Mouse (Mus musculus) intestine, embryonic 15.5 days (tissue): ENCODE results near the gene Arl4c. TPM values are rescaled to one million over a fixed set of nuclear protein-coding genes. Genes with fewer than 3 reads are reported as not detected.

Experiments
- ATAC-seq: fragments of 200-750 bp; cut with Nextera tagmentation; 2 replicates; pipeline ENCODE4 v1.8.0; 2017; ENCODE audit warnings: moderate TSS enrichment, moderate library complexity
- H3K27ac ChIP-seq: fragments of 300-500 bp; sonication (generic); 2 replicates; pipeline ENCODE4 v1.5.1; 2015; ENCODE audit warnings: mild to moderate bottlenecking, inconsistent platforms
- H3K27me3 ChIP-seq: fragments of 300-500 bp; sonication (generic); replicated peaks from 2 replicates; pipeline ENCODE4 v1.6.1; 2015; ENCODE audit warnings: inconsistent platforms
- H3K36me3 ChIP-seq: fragments of 300-500 bp; sonication (generic); 2 replicates; pipeline ENCODE4 v1.6.1; 2015; ENCODE audit warnings: inconsistent platforms
- H3K4me1 ChIP-seq: fragments of 300-500 bp; sonication (generic); replicated peaks from 2 replicates; pipeline ENCODE4 v1.6.1; 2015; ENCODE audit warnings: inconsistent platforms
- H3K4me2 ChIP-seq: fragments of 300-500 bp; sonication (generic); replicated peaks from 2 replicates; pipeline ENCODE4 v1.6.1; 2015; ENCODE audit warnings: mild to moderate bottlenecking, inconsistent platforms
- H3K4me3 ChIP-seq: fragments of 300-500 bp; sonication (generic); replicated peaks from 2 replicates; pipeline ENCODE4 v1.5.1; 2015; ENCODE audit warnings: inconsistent platforms
- H3K9ac ChIP-seq: fragments of 300-500 bp; sonication (generic); 2 replicates; pipeline ENCODE4 v1.6.1; 2015; ENCODE audit warnings: inconsistent platforms
- H3K9me3 ChIP-seq: fragments of 300-500 bp; sonication (generic); 2 replicates; pipeline ENCODE4 v1.6.1; 2016; ENCODE audit warnings: inconsistent platforms
- WGBS: fragments of 180-500 bp; shearing (Covaris S2); methylation state at CpG from one replicate; pipeline ENCODE4 v1.1.7; 2015; 5-methylcytosine and 5-hydroxymethylcytosine counted together
- polyA plus RNA-seq: library from polyadenylated mRNA; unstranded; fragments of >200 nt; fragmentation: Nextera tagmentation; extraction: Ambion mirVana; gene quantifications from 2 replicates; pipeline ENCODE4 v1.2.1, GENCODE M21; 2015

Arl4c gene
- polyA plus RNA-seq, 1 experiment from 2014 or later: 5.9 TPM

DNA sequence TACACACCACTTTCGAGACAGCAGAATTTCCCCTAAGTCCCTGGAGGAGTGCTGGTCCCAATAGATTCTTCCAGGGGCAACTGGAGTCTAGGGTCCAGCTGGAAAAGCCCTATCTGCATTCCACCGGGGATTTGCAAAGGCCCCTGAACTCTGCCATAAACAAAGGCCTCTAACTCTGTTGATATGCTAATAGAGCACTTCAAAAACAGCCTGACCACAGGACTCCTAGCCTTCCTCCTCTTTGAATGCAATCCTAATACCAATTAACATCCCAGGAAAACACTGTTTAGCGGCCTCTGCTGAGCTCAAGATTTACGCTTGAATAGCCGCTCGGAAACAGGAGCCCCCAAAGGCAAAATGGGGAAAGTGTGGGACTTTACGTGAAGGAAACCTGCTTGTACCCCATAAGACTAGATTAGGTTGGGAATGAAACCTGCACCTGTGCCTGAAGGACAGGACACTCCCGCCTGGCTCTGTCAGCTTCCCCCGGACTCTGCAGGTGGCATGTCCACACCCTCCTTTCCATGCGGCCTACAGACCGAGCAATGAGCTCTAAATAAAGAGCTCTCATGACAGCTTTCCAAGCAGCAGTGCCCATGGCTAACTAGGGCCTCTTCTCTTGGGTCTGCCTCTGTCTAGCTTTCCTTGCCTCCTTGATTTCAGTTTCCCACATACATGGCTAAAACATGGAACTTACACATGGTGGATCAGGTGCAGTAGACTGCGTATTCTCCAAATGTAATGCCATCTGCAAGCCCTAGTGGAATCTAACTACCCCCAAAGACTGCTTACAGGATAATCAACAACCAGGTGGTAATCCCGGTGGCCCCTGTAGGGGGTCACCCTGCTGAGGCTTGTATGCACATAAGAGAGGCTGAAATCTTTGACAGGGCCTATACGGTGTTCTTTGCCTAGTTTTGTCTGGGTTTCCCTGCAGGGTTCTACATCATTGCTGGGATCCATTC lies 32.9 kb downstream of the Arl4c start:
- no peak overlapping the region for H3K27ac ChIP-seq
- H3K27me3 ChIP-seq: no peaks in the 10 kb centered on the region
- ATAC-seq: no peak
- H3K9me3 ChIP-seq: no peaks in the 10 kb centered on the region
- no peak overlapping the region for H3K4me3 ChIP-seq
- no peak overlapping the region for H3K9ac ChIP-seq
- WGBS: 53% methylated on average over 14 of the region's 14 CpGs
- H3K4me2 ChIP-seq: no peak overlapping the region
- 0 out of 2 replicates have a peak, but pooled peaks cover 8% of the 10 kb centered on the region for H3K4me1 ChIP-seq
- no peaks in the 10 kb centered on the region for H3K36me3 ChIP-seq

DNA sequence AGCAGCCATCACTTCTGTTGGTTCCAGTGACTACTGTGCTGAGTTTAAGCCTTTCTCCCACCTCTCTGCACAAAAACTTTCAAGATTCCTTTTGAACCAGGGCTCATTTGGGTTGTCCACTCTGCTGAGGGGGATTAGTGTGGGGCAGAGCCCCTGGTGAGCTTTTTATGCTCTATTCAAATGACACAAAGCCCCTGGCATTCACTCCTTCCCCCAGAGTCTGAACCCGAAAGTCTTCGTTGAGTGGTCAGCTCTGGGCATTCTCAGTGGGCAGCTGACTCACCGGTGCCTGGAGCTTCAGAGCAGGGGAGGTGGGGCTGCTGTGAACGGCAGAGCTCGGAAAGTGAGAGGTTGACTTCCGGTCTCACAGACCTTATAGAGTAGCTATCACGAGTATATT lies 33.7 kb downstream of the Arl4c start:
- no peak for ATAC-seq
- Histone ChIP-seq H3K4me1 (0 out of 2 replicates have a peak, but pooled peaks cover 8% of the 10 kb centered on the region), H3K4me2 (no peak overlapping the region), H3K4me3 (no peak overlapping the region), H3K9me3 (no peaks in the 10 kb centered on the region), H3K9ac (no peak overlapping the region), H3K27me3 (no peaks in the 10 kb centered on the region), H3K27ac (no peak overlapping the region), H3K36me3 (no peaks in the 10 kb centered on the region)
- 22% methylated on average over 7 of the region's 7 CpGs for WGBS

DNA sequence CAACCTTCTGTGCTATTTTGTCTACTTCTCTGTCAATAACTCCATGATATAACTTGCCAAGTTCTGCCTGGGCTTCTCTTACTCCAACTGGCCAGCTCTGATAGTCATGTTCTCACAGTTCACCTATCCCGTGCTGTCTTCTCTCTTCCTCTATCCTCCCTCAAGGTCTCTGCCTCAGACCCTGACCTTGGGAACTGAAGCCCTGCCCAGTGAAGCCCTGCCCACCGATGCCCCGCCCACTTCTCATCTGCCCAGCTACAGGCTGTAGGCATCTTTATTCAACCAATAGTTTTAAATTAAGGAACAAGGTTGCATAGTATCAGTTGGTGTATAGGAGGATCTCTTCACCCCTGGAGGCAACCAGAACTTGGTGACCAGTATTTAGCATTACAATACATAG lies 37.4 kb downstream of the Arl4c start:
- ATAC-seq: no peak

GRCm38 (mm10) chr1:88662736-88663135 lies 39.3 kb downstream of the Arl4c start:
- no peak for ATAC-seq

More for the DNA sequence above, 37.4 kb downstream of the Arl4c start:
- Histone ChIP-seq H3K4me3 (no peak overlapping the region), H3K9ac (no peak overlapping the region), H3K27me3 (no peaks in the 10 kb centered on the region), H3K9me3 (no peaks in the 10 kb centered on the region), H3K27ac (no peak overlapping the region), H3K4me2 (no peak overlapping the region), H3K36me3 (no peaks in the 10 kb centered on the region), H3K4me1 (0 out of 2 replicates have a peak, but pooled peaks cover 4% of the 10 kb centered on the region)
- WGBS: 67% methylated on average over 3 of the region's 3 CpGs

DNA sequence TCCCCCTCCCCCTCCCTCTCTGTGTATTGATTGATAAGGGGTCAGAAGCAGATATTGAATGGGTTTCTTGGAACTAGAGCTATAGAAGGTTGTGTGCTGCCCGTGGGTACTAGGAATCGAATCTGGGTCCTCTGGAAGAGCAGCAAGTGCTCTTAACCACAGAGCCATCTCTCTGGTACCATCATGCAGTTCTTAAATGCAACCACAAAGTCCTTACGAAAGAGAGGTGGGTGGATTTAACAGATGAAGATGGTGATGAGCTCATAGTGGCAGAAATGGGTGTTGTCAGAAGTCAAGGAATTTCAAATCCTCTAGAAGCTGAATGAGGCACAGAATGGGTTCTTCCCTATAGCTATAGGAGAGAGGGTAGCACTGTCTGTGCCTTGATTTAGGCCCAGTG lies 40.8 kb downstream of the Arl4c start:
- Histone ChIP-seq H3K36me3 (no peaks in the 10 kb centered on the region), H3K4me1 (no peaks in the 10 kb centered on the region), H3K9ac (no peak overlapping the region), H3K9me3 (no peaks in the 10 kb centered on the region), H3K4me2 (no peak overlapping the region), H3K27ac (no peak overlapping the region), H3K4me3 (no peak overlapping the region), H3K27me3 (no peaks in the 10 kb centered on the region)
- WGBS: 90% methylated on average over 3 of the region's 3 CpGs
- no peak for ATAC-seq

More at GRCm38 (mm10) chr1:88662736-88663135, 39.3 kb downstream of the Arl4c start:
- WGBS: 49% methylated on average over 5 of the region's 5 CpGs
- Histone ChIP-seq H3K36me3 (no peaks in the 10 kb centered on the region), H3K27ac (no peak overlapping the region), H3K9ac (no peak overlapping the region), H3K27me3 (no peaks in the 10 kb centered on the region), H3K4me2 (no peak overlapping the region), H3K4me3 (no peak overlapping the region), H3K4me1 (no peaks in the 10 kb centered on the region), H3K9me3 (no peaks in the 10 kb centered on the region)

DNA sequence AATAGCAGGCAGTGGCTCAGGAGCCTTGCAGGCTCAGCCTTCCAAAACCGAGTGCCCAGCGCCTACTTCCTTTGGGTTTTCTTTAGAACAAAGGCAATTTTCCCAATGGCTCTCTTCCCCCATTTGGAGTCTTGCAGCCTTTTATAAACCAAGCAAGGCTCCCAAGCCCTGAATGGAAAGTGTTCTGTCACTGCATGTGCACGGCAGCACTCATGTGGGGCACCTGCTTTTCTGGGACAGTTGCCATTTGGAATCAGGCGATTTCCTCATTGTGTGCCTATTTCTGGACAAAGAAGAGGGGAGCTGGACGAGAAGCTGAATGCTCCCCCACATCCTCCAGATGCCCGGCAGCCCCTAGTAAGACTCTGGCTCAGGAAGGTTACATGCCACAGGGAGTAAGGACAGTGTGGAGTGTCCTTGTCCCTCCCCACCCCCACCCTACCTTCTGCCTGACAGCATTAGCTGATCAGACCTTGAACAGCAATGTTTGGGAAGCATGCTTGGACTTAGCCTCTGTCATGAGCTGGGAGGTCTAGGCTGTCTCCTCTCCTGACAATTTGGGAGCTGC lies 43.6 kb downstream of the Arl4c start:
- Histone ChIP-seq H3K36me3 (no peaks in the 10 kb centered on the region), H3K27me3 (no peaks in the 10 kb centered on the region), H3K4me3 (no peak overlapping the region), H3K4me2 (no peak overlapping the region), H3K9me3 (no peaks in the 10 kb centered on the region), H3K4me1 (no peaks in the 10 kb centered on the region), H3K9ac (no peak overlapping the region), H3K27ac (no peak overlapping the region)
- 79% methylated on average over 6 of the region's 6 CpGs for WGBS
- ATAC-seq: no peak

DNA sequence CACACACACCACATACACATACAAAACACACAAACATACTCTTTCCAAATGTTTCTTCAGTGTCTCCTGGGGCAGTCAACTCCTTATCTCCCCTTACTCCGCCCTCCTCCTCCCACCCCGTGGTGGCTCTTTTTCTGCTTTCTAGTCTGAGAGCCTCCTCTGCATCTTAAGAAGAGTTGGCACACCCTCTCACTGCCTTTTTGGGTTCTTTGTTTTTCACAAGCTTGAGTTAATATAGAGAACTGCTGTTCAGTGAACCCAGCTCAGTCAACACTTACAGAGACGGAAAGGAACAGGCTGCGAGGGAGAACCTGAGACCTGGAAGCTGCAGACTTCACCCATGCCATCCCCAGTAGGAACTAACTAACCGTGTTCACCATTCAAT lies 45.9 kb downstream of the Arl4c start:
- Histone ChIP-seq H3K27me3 (no peaks in the 10 kb centered on the region), H3K36me3 (no peaks in the 10 kb centered on the region), H3K4me1 (no peaks in the 10 kb centered on the region), H3K4me2 (no peak overlapping the region), H3K9me3 (no peaks in the 10 kb centered on the region), H3K27ac (no peak overlapping the region), H3K4me3 (no peak overlapping the region), H3K9ac (no peak overlapping the region)
- 76% methylated on average over 5 of the region's 5 CpGs for WGBS
- ATAC-seq: no peak

DNA sequence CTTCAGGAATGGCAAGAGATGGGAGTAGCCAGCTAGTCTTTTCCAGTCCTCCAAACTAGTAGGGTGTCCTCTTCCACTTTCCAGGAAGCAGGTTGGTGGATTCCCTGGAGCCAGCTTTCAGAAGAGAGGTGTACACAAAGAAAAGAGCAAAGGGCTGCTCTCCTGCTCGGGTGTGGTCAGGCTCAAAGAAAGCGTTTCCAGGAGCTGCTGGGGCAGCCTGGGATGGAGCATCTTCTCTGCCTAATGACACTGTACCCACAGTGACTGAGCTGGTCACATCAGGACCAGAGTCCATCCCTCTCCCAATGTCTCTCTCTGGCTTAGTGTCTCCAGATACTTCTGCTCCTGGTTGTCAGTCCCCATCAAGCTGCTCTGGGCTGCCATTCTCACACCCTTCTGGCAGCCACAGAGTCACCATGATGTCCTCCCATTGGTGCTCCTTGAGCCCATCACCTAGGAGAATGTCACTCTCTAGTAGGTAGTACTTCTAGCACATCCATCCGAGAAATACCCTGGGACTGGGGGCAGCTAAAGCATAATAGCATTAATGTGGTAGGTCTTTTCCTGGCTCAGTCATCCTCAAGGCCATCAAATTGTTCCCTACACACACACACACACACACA lies 46.4 kb downstream of the Arl4c start:
- Histone ChIP-seq H3K4me2 (no peak overlapping the region), H3K36me3 (no peaks in the 10 kb centered on the region), H3K27ac (no peak overlapping the region), H3K4me3 (no peak overlapping the region), H3K9me3 (no peaks in the 10 kb centered on the region), H3K4me1 (no peaks in the 10 kb centered on the region), H3K9ac (no peak overlapping the region), H3K27me3 (no peaks in the 10 kb centered on the region)
- 75% methylated on average over 3 of the region's 3 CpGs for WGBS
- no peak for ATAC-seq

DNA sequence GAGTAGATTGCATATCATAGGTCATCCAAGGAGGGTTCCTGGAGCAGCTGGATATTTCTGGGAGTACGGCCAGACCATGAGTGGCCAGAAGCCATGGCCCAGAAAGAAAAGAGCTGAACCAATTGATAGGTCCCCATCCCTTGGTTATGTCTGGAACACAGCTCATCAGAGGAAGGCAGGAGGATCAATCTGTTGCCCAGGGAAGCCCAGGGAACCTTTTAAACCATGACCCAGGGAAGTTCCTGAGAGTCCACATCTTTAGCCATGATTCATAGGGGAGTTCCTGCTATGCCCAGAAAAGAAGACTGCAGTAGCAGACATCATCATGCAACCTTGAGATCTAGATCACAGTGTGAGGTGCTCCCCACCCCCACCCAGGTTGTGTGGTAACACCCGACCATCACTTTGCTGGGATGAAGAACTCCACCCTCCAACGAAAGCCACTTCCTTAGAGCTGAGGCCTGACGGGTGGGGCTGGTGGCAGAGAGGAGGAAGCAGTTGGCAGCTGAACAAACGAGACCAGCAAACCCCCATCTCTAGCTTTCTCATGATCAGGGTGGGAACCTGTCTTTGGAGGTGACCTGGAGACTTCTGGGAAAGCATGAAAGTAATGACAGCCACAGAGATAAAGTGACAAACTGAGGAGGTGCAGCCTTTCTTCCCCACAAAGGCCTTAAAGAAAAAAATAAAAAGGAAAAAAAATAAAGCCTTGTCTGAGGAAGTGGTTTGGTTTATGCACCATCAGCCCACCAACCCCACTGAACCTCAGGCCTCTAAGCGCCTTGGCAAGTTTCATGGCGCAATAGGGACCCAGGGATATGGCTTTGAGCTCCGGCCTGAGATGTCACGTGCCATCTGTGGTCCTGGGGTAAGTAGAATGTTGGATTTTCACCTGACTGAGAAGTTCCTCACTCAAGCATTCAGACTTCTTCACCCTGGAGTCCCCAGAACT lies 47.2 kb downstream of the Arl4c start:
- Histone ChIP-seq H3K4me2 (no peak overlapping the region), H3K4me3 (no peak overlapping the region), H3K27me3 (no peaks in the 10 kb centered on the region), H3K9ac (no peak overlapping the region), H3K4me1 (no peaks in the 10 kb centered on the region), H3K9me3 (no peaks in the 10 kb centered on the region), H3K36me3 (no peaks in the 10 kb centered on the region), H3K27ac (no peak overlapping the region)
- ATAC-seq: no peak
- WGBS: 74% methylated on average over 9 of the region's 9 CpGs

DNA sequence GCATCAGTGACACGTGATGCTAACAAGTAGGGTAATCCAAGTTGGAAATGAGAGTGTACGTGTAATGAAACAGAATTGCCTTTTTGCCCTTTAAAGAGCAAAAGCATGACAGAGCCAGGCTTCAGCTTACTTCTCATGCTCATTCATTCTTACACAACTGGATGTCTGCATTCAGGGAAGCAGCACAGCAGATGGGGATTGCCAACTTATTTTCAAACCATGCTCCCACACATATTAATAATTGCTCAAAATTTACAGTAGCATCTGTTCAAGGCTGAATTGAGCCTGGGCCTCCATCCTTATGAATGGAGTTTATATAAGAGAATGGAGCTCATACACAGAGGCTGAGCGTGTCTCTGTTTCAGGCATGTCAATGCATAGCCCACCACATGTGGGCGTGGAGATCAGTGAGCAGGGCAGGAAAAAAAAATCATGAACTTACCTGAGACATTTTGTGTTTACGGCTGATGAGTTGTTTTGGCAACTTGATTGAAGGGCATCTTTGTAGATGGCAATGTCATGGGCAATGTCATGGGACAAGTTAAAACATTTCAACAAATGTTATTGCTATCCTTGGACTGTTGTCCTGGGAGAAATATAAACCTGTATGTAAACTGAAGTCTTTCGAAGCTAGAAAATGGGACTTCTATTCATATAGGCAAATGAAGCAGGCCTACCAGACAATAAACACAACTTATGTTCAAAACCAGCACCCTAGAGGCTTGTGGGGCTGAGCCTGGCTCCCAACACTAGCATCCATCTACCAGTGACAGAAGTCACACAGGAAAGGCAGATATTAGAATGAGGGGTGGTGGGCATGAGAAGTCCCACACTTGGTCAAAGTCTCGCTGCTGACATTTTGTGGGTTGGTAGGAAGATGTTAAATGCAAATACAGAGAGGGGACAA lies 48.2 kb downstream of the Arl4c start:
- Histone ChIP-seq H3K4me2 (no peak overlapping the region), H3K27me3 (no peaks in the 10 kb centered on the region), H3K27ac (no peak overlapping the region), H3K36me3 (no peaks in the 10 kb centered on the region), H3K4me3 (no peak overlapping the region), H3K9ac (no peak overlapping the region), H3K9me3 (no peaks in the 10 kb centered on the region), H3K4me1 (no peaks in the 10 kb centered on the region)
- no peak for ATAC-seq
- WGBS: 81% methylated on average over 7 of the region's 7 CpGs

DNA sequence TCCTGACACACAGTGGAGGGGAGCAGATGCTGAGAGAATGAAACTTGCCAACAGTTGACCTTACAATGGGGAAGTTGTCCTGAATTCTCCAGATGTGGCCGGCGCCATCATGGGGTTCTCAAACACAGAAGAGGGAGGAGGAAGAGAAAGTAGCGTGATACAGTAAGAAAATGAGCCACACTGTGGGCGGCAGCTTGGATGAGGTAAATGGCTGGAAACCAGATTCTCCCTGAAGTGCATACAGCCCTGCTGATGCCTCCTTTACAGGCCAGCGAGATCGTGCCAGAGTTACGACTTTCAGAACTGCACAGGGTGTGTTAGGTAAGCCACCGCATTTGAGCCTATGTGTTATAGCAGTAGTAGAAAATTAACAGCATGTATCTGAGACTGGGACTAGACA lies 49.3 kb downstream of the Arl4c start:
- Histone ChIP-seq H3K4me3 (no peak overlapping the region), H3K9me3 (no peaks in the 10 kb centered on the region), H3K9ac (no peak overlapping the region), H3K4me1 (no peaks in the 10 kb centered on the region), H3K27ac (no peak overlapping the region), H3K4me2 (no peak overlapping the region), H3K27me3 (no peaks in the 10 kb centered on the region), H3K36me3 (no peaks in the 10 kb centered on the region)
- WGBS: 81% methylated on average over 8 of the region's 8 CpGs
- ATAC-seq: no peak
